Mouse (Mus musculus) liver (tissue): ENCODE data around the gene Clstn3.
A peak's percentile ranks its signal among the peaks of the same experiment; 100 is the strongest.
"Not testable (repeated sequence)": the region's sequence is repeated elsewhere in the genome, so short reads cannot be mapped to it uniquely, and the experiment has no call there.

Source experiments
- DNase-seq: peaks from one replicate; pipeline ENCODE4 v3.0.0-alpha.2; 2020; ENCODE audit warnings: mixed read lengths

Clstn3 gene

GRCm38 (mm10) chr6:124478874-124479572, 14.4 kb upstream of the Clstn3 start:
- no peak for DNase-seq

DNA sequence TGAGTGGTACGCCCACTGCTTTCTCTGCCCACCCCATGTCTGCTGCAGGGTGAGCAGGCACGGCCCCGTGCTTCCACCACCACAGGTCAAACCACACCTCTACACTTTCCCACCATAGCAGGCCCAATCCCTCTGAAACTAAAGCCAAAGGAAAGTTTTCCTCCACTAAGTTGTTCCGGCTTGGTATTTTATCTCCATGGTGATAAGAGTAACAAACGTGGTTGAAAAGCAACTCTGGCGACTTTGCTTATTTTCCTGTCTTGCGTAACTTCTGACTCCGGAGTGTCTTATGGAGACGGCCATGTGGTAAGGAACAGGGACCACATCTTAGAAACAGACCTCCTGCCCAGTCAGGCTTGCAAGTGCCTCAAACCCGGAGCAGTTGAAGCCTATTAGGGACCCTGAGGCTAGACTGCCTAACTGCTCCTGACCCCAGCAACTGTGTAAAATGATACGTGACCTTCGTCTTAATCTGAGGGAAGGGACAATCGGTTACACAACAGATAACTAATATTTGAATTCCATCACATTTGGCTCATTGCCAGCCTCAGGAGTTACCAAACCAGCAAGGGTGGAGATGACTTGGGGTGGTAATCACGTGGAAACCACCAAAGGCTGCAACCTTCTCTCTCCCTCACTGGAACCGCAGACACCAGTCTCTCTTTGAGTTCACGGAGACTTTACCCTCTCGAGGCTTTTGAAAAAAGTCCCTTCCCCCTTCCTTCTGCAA, 13.5 kb upstream of the Clstn3 start:
- DNase-seq, result no peak

GRCm38 (mm10) chr6:124477221-124477655, 12.6 kb upstream of the Clstn3 start:
- DNase-seq, result no peak

- no peak for DNase-seq
Measured at GRCm38 (mm10) chr6:124476796-124477195, 12.2 kb upstream of the Clstn3 start.

DNA sequence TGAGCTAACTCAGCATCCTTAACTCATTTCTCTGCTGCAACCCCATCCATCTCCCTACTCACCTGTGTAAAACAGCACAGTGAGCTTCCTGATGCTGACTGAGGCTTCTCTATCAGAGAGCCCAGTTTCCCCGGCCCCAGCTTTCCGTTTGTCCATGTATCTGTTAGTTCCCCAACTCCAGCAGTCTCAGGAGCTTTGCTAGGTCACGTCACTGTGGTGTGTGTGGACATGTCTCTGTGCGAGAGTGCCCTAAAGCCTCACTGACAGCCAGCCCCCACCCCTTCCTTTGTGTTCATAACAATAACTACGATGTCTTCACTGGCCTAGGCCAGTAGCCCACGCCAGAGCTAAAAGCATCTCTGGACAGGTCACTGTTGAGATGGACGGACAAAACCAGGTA, 11.6 kb upstream of the Clstn3 start:
- DNase-seq, result no peak

- DNase-seq, result not testable (repeated sequence)
Measured at GRCm38 (mm10) chr6:124475335-124476075, 10.9 kb upstream of the Clstn3 start.

DNA sequence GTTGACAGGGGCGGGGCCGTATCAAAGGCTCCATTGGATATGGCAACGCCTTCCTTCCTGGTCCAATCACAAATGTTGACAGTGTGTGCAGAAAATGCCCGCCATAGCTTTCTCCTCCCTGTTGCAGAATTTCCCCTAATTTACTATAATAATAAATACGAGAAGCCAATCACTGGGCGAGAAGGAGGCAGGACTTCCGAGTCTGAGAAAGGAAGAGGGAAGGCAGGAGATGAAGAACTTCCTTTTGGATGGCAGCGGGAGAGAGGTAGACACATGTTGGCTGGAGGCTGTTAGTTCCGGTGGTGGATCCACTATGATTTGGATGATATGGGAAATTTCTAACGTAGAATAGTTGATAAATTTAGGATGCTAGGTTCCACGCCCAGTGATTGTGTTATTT, 10.0 kb upstream of the Clstn3 start:
- peak; percentile 43 for DNase-seq

DNA sequence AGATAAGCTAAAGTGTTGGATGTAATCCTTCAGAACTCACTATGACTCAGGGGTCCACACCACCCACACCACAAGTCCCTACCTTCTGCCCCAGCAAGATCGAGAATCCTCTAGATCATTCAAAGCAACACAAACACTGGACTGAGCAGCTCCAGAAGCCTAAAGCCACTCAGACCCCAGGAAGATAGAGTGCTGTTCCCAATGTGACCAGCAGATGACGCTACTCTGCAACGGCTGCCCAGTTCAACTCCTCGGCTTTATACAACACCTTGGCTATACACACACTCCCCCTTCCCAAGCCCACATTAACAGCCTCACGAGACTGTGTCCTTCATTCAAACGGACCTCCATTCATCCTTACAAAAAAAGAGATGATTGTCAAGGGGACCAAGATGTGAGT, 8.2 kb upstream of the Clstn3 start:
- DNase-seq, result peak; percentile 70

GRCm38 (mm10) chr6:124471783-124472638, 7.4 kb upstream of the Clstn3 start:
- DNase-seq, result peak; percentile 51

DNA sequence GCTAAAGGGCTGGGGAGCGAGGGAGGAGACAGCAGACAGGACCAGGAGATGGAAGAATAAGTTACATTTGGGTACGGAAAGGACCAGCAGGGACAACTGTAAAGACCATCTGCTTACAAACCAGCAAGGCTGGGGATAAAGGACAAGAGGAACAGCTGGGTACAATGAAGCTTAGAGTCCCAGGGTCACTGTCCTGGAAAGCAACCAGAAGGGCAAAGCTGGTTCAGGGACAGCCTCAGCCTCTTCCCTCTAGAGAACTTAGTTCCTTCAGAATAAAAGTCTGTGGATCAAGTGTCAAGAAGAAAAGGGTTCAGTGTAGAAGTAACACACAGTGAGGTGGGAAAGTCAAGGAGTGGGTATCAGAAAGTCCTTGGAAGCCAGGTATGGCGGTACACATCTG, 6.5 kb upstream of the Clstn3 start:
- DNase-seq, result no peak

GRCm38 (mm10) chr6:124465729-124466128, 1.1 kb upstream of the Clstn3 start:
- no peak for DNase-seq

- no peak for DNase-seq
Measured at GRCm38 (mm10) chr6:124465299-124465698, 705 bp upstream of the Clstn3 start.

DNA sequence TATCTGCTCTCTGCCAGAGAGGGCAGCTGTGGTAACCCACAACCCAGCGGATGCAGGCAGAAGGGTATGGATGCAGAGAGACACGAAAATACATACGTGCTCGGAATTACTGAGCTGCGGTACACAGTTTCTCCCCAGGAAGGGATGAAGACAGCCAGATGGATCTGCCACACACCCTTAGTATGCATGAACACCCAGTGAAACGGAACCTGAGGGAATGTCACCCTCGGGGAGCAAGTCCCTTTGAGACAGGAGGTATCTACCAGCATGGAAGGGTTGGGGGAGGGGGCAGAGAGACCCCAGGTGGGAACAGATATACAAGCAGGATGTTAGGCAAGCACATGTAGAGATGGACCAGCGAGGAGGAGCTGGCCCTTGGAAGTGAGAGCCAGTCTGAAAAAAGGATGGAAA, 708 bp downstream of the Clstn3 start:
- no peak for DNase-seq

DNA sequence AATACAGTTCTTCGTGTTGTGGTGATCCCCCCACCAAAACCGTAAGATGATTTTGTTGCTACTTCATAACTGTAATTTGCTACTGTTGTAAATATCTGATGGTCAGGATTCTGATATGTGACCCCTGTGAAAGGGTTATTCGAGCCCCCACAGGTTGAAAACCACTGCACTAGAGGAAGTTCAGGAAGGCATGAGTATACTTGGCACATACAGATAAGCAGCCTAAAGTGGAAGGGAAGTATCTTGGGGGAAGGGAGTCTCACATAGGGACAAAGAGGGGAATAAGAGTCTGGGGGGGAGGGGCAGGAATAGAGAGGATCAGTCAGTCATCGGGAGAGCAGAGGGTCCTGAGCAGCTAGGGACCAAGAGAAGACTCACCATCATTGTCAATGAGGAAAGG, 5.2 kb downstream of the Clstn3 start:
- DNase-seq, result no peak

DNA sequence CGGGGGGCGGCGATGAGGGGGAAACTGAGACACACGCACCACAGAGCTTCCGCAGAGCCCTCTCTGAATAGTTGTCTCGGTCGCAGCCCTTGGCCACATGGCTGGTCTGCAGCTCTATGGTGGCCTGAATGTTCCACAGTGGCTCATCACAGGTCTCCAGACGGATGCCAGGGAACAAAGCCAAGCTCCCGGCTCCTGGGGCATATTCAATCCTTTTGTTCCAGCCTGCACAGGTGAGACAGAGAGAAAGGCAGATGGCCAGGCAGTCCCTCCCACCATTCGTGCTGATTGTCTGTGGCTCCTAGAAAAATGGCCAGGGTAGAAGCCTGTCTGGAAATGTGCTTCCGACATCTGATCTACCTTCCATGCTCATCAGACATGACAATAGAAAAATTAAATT, 6.1 kb downstream of the Clstn3 start:
- DNase-seq, result no peak

DNA sequence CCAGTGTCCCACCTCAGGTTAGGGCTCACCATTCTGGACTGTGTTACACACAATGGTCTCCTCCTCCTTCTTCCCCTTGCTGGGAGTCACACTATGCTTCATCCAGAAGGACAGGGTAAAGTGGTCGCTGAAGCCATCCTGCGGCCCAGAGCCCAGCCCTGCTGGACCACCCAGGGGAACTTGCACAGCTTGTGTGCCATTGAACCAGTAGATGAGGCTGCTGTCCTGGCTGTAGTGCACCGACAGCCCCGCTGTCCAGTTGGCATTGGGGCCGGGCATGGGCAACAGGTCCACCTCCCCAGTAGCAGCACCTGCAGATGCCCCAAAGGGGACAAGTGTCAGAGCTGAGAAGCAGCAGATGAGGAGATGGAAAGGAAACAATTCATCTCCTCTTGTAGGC, 6.8 kb downstream of the Clstn3 start:
- DNase-seq, result no peak

- DNase-seq, result no peak
Measured at GRCm38 (mm10) chr6:124456243-124456642, 8.4 kb downstream of the Clstn3 start.

DNA sequence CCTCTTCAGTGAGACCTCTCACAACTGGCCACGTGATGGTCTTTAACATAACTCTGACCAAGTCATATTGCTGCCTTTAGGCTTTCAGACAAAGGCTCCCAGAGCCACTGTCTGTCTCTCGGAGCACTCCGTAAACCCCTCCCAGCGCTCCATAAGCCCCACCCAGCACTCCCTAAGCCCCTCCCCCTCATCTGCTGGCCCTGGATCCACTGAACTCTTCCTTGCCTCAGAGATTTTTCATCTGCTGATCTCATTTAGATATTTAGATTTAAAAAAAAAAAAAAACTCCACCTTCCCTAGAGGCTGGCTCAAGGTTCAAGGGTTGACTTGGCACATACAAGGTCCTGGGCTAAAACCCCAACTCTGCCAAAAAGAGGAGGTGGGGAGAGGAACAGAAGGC, 10.8 kb downstream of the Clstn3 start:
- DNase-seq, result peak; percentile 39

- DNase-seq, result peak; percentile 62
Measured at GRCm38 (mm10) chr6:124451995-124452394, 12.6 kb downstream of the Clstn3 start.

GRCm38 (mm10) chr6:124449668-124450383, 14.8 kb downstream of the Clstn3 start:
- DNase-seq, result no peak

DNA sequence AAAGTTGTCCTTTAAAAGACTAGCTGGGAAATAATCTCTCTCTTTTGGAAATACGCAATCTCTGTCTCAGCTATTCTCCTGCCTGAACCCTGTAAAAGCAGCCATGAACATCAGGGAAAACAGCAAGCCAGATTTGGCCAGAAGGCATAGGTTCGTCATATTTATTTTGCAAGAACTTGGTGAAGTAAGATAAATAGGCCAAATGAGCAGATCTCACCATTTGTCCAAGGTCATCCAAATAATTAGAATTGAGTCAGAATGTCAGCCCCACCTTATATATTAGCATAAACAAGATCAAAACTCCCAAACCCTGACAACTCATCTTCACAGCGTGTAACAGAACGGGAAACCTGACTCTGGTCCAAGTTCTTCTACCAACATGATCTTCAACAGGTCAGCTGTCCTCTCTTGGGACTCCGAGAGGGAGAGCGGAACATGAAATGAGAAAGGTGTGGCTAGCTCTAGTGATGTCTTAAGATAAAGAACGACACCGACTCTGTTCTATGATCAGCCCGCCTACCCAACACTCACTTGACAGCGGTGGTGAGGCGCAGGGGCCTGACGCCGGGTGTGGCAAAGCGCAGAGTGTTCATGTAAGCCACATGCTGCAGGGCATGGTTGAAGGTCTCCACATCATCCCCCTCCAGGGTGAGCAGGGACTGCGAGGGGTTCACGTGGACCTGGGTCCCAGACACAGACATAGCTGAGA, 15.5 kb downstream of the Clstn3 start:
- no peak for DNase-seq
